10 mouse cellular contexts compared by ENCODE assay signal in the genomic region with DNA sequence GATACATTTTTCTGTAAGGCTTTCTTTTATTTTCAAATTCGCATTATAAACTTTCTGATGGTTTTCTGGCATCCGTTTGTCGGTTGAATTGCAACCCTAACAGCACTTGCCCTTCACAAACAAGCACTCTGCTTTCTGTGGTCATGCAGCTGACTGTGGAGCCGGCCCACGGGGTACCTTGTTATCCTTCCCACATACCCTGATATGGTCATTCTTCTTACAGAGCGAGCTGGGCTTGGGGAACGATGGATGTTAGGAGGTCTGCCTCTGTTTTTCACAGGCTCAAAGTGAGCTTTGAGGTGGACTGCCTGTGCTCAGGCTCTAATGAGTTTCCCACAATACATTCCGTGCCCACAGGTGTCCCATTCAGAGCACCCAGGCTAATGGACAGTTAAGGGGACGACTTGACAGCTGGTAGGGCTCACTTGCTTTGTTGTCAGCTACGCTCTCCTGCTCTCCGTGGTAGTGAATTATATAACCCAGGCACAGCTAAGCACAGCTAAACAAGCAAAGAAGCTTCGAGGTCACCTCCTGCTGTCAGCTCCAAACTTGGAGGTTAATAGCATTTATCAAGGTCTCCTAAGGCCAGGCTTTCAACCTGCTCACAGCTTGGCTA. TPM values are rescaled to one million over a fixed set of nuclear protein-coding genes. Genes with fewer than 3 reads are reported as not detected.
DNase-seq lines count a peak whose midpoint lies in the region; ATAC-seq and TF ChIP-seq lines count a peak whose summit lies in the region.
"Had no signal": no experiment of that assay in that cellular context is flagged by ENCODE, and none has a peak within 500 bp of the region (broad histone marks: within the 10 kb centered on the region; RNA-seq: fewer than 3 reads in every experiment).

No protein-coding gene starts in this region.

- H3K9me3 ChIP-seq in forebrain, embryonic 12.5 days = no peaks in the 10 kb centered on the region
- no peaks in the 10 kb centered on the region for H3K9me3 ChIP-seq in midbrain, embryonic 13.5 days
- no peaks in the 10 kb centered on the region for H3K9me3 ChIP-seq in intestine, postnatal 0 days (ENCODE audit: control insufficient read depth)
- H3K9me3 ChIP-seq: embryonic facial prominence, embryonic 15.5 days had no signal

- WGBS in forebrain, embryonic 12.5 days = 16% methylated on average over 12 of the region's 12 CpGs
- WGBS in midbrain, embryonic 13.5 days = 15% methylated on average over 12 of the region's 12 CpGs
- WGBS in intestine, postnatal 0 days = 54% methylated on average over 12 of the region's 12 CpGs

- H3K4me3 ChIP-seq in gastrocnemius, adult 2 months = peak overlapping the region; percentile 47
- no peak overlapping the region for H3K4me3 ChIP-seq in forebrain, embryonic 12.5 days (replicated peaks)
- H3K4me3 ChIP-seq in midbrain, embryonic 13.5 days (replicated peaks) = no peak overlapping the region
- H3K4me3 ChIP-seq in intestine, postnatal 0 days (ENCODE audit: low read depth, low read length) = no peak overlapping the region
- H3K4me3 ChIP-seq: embryonic facial prominence, embryonic 15.5 days had no signal

- no peak overlapping the region for H3K9ac ChIP-seq in forebrain, embryonic 12.5 days
- no peak overlapping the region; the same call in 1 of the 2 replicates for H3K9ac ChIP-seq in midbrain, embryonic 13.5 days (replicated peaks)
- H3K9ac ChIP-seq in intestine, postnatal 0 days (ENCODE audit: low read depth, low read length) = no peak overlapping the region
- H3K9ac ChIP-seq: embryonic facial prominence, embryonic 15.5 days had no signal

- no peak for TF ChIP-seq CTCF in gastrocnemius, adult 2 months (IDR thresholded peaks at IDR 0.05)
- TF ChIP-seq CTCF in intestine, postnatal 0 days (IDR thresholded peaks at IDR 0.05; ENCODE audit: low read depth) = no peak

- no peak for DNase-seq in gastrocnemius, adult 2 months
- DNase-seq in gastrocnemius, postnatal 14 days = no peak
- DNase-seq in adrenal gland, adult 8-10 months = peak; percentile 67
- DNase-seq in layer of hippocampus, adult 18-20 months (ENCODE audit: low spot score in 2 of 2) = no peak
- no peak for DNase-seq in layer of hippocampus, adult 11-12 months (ENCODE audit: low spot score)

- H3K27me3 ChIP-seq in forebrain, embryonic 12.5 days = no peaks in the 10 kb centered on the region
- H3K27me3 ChIP-seq in midbrain, embryonic 13.5 days = peaks cover 11% of the 10 kb centered on the region
- H3K27me3 ChIP-seq in intestine, postnatal 0 days (replicated peaks; ENCODE audit: control insufficient read depth, insufficient read depth, low read length) = no peaks in the 10 kb centered on the region
- H3K27me3 ChIP-seq: embryonic facial prominence, embryonic 15.5 days had no signal

- H3K36me3 ChIP-seq in forebrain, embryonic 12.5 days (replicated peaks) = 0 out of 2 replicates have a peak, but pooled peaks cover 4% of the 10 kb centered on the region
- 0 out of 2 replicates have a peak, but pooled peaks cover 5% of the 10 kb centered on the region for H3K36me3 ChIP-seq in midbrain, embryonic 13.5 days
- H3K36me3 ChIP-seq in intestine, postnatal 0 days (ENCODE audit: control insufficient read depth, insufficient read depth) = no peaks in the 10 kb centered on the region

- peaks cover 39% of the 10 kb centered on the region for H3K4me1 ChIP-seq in forebrain, embryonic 12.5 days
- peaks cover 61% of the 10 kb centered on the region for H3K4me1 ChIP-seq in midbrain, embryonic 13.5 days (replicated peaks)
- H3K4me1 ChIP-seq in intestine, postnatal 0 days (replicated peaks; ENCODE audit: control insufficient read depth, insufficient read depth, low read length) = no peaks in the 10 kb centered on the region

- H3K27ac ChIP-seq in gastrocnemius, adult 2 months = no peak overlapping the region
- H3K27ac ChIP-seq in forebrain, embryonic 12.5 days = peak overlapping the region; percentile 44
- peak overlapping the region; percentile 72 for H3K27ac ChIP-seq in midbrain, embryonic 13.5 days
- no peak overlapping the region for H3K27ac ChIP-seq in intestine, postnatal 0 days (ENCODE audit: low read depth, low read length)
- H3K27ac ChIP-seq: embryonic facial prominence, embryonic 15.5 days had no signal

- peak overlapping the region; percentile 17 for H3K4me2 ChIP-seq in forebrain, embryonic 12.5 days
- peak overlapping the region; percentile 32; the same call in 1 of the 2 replicates for H3K4me2 ChIP-seq in midbrain, embryonic 13.5 days (replicated peaks)
- no peak overlapping the region for H3K4me2 ChIP-seq in intestine, postnatal 0 days (replicated peaks; ENCODE audit: low read depth)
- H3K4me2 ChIP-seq: embryonic facial prominence, embryonic 15.5 days had no signal

- intact Hi-C loops in gastrocnemius, adult 2 months (cut with DNase I) = no loop called here
- intact Hi-C loops in gastrocnemius, postnatal 14 days (cut with DNase I; ENCODE audit: low total_unique reads) = no loop called here

- peak; percentile 84 for ATAC-seq in forebrain, embryonic 12.5 days (ENCODE audit: low FRiP score)
- peak; percentile 86 for ATAC-seq in midbrain, embryonic 13.5 days
- no peak for ATAC-seq in intestine, postnatal 0 days

RNA-seq across cellular contexts. Expression of a gene that starts 21.3 kb away (rescaled TPM):
- 1 to 10 TPM in 1 of 2 experiments, under 1 TPM in 1; 0.59 to 1.6 TPM for total RNA-seq in gastrocnemius, adult 2 months (2021)
- 10 to 100 TPM; 14.4 to 22.2 TPM for total RNA-seq in gastrocnemius, postnatal 14 days (2021)
- total RNA-seq in adrenal gland, adult 8-10 months (2022) = 10 to 100 TPM; 62.3 to 89.5 (median 76.4) TPM
- polyA plus RNA-seq in forebrain, embryonic 12.5 days (2016; fragmentation: Nextera tagmentation; extraction: Ambion mirVana) = 310 and 357 TPM in 2 replicates
- polyA plus RNA-seq in midbrain, embryonic 13.5 days (2015; fragmentation: Nextera tagmentation; extraction: Ambion mirVana) = 499 and 584 TPM in 2 replicates
- 120 and 128 TPM in 2 replicates for polyA plus RNA-seq in intestine, postnatal 0 days (2015; fragmentation: Nextera tagmentation; extraction: Ambion mirVana)
- total RNA-seq in layer of hippocampus, adult 18-20 months (2021) = 100 to 1,000 TPM; 202 to 229 TPM
- total RNA-seq: liver, adult 2 months had no signal
- polyA plus RNA-seq: liver, adult 2 months had no signal

Comparison
In these comparisons a context has a peak if more than half of its experiments do, and no peak if none do; other contexts are left out.
1. RNA of a gene that starts 21.3 kb away (total RNA-seq): 202 to 229 TPM in layer of hippocampus, adult 18-20 months, 62.3 to 89.5 TPM in adrenal gland, adult 8-10 months and 14.4 to 22.2 TPM in gastrocnemius, postnatal 14 days; 0.59 to 1.6 TPM in gastrocnemius, adult 2 months; every median in the first group is over 4 times any median in the second.
2. H3K27ac ChIP-seq: peak in forebrain, embryonic 12.5 days (single experiment) and midbrain, embryonic 13.5 days (single experiment); none in gastrocnemius, adult 2 months (single experiment) and intestine, postnatal 0 days (single experiment).